Mouse (Mus musculus): ENCODE data around the gene Acsl1.

The Acsl1 gene

DNA sequence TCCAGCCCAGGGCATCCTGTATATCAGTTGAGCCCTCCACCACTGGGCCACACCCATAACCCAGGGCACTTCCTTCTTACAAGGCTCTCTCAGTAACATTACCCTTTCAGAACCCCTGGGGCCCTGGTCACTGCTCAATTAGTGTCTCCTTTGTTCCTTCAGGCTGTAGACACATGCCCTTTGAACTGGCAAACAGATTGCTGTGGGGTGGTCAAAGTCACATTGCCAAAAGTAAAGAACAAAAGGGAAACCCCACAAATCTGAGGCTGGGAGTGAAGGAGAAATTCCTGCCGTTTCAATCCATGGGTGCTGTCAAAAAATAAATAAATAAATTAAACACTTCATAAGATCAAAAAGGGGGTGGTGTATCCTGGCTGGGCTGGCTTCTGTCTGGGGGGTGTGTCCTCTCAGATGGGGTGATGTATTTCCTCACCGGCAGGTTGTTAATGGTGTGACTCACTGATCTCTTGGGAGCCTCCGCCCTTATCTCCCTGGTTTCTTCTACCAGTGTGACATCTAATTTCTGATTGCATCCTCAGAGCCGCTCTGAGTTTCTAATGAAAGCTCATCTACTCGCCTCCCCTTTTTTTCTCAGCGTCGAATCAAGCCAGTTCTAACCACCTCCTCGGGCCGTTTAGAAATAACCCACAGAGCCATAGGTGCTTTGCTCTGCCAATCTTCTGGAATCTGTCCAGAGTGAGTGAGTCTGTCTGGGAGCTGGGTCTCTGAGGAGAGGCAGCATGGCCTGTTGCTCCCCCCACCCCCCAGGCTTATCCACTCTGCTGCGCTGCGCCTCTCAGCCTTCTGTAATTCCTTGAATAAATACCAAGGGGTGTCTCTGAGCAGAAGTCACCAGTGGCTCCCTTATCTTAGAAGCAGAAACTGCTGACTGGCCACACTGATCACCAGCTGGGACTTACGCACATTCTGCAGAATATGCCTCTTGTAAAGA is 24.6 kb upstream of the Acsl1 start:
- Histone ChIP-seq H3K9me3 (ENCODE audit: low read length) (no peaks in the 10 kb centered on the region), H3K27me3 (ENCODE audit: insufficient read depth, low read length) (no peaks in the 10 kb centered on the region), H3K4me3 (replicated peaks; ENCODE audit: low read length) (peak overlapping the region; percentile 29), H3K36me3 (ENCODE audit: insufficient read depth, low read length) (no peaks in the 10 kb centered on the region), H3K4me1 (replicated peaks; ENCODE audit: low read depth, low read length) (peaks cover 31% of the 10 kb centered on the region)
- TF ChIP-seq NANOG (IDR thresholded peaks at IDR 0.05; ENCODE audit: borderline replicate concordance, low read length) = peak; percentile 88
- TF ChIP-seq CTCF (conservative IDR thresholded peaks at IDR 0.05; ENCODE audit: low read length) = no peak

DNA sequence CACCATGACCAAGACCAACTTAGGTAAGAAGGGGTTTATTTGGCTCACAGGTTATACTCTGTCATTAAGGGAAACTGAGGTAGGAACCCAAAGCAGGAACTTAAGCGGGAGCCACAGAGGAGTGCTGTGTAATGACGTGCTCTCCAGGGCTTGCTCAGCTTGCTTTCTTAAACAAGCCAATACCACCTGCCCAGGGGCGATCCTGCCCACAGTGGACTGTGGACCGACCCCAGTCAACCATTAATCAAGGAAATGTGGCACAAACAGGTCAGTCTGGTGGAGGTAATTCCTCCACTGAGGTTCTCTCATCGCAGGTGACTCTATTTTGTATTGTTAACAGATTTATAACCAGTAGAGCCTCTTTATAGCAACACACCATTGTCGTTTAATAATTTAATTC is 23.5 kb upstream of the Acsl1 start:
- H3K27me3 ChIP-seq (ENCODE audit: insufficient read depth, low read length) = no peaks in the 10 kb centered on the region
- H3K9me3 ChIP-seq (ENCODE audit: low read length) = no peaks in the 10 kb centered on the region
- peaks cover 31% of the 10 kb centered on the region for H3K4me1 ChIP-seq (replicated peaks; ENCODE audit: low read depth, low read length)
- no peaks in the 10 kb centered on the region for H3K36me3 ChIP-seq (ENCODE audit: insufficient read depth, low read length)
- TF ChIP-seq POU5F1 (IDR thresholded peaks at IDR 0.05; ENCODE audit: borderline replicate concordance, low read length) = no peak
- no peak for TF ChIP-seq NANOG (IDR thresholded peaks at IDR 0.05; ENCODE audit: borderline replicate concordance, low read length)
- no peak for TF ChIP-seq CTCF (conservative IDR thresholded peaks at IDR 0.05; ENCODE audit: low read length)
- no peak overlapping the region for H3K4me3 ChIP-seq (replicated peaks; ENCODE audit: low read length)

DNA sequence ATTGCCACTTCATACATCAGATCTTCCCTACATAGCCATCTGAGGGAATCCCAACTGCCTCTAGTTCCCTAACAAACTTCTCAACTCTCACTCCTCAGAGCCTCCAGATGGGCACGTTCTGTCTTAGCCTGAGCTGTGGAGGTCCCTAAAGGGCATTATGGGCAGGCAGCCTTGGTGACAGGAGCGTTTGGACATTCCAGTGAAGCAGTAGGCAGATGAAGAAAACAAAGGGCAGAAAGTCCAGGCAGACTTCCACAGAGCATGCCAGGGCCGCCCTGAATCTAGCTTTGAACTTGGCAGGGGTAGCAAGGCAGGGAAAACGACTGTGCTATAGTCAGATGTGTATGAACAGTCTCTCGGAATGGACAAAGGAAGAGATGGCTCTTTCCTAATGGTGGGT is 22.2 kb upstream of the Acsl1 start:
- H3K9me3 ChIP-seq (ENCODE audit: low read length) = peaks cover 5% of the 10 kb centered on the region
- no peaks in the 10 kb centered on the region for H3K27me3 ChIP-seq (ENCODE audit: insufficient read depth, low read length)
- no peak overlapping the region for H3K4me3 ChIP-seq (replicated peaks; ENCODE audit: low read length)
- no peaks in the 10 kb centered on the region for H3K36me3 ChIP-seq (ENCODE audit: insufficient read depth, low read length)
- TF ChIP-seq CTCF (conservative IDR thresholded peaks at IDR 0.05; ENCODE audit: low read length) (no peak), POU5F1 (IDR thresholded peaks at IDR 0.05; ENCODE audit: borderline replicate concordance, low read length) (no peak), NANOG (IDR thresholded peaks at IDR 0.05; ENCODE audit: borderline replicate concordance, low read length) (no peak)
- peaks cover 31% of the 10 kb centered on the region for H3K4me1 ChIP-seq (replicated peaks; ENCODE audit: low read depth, low read length)

DNA sequence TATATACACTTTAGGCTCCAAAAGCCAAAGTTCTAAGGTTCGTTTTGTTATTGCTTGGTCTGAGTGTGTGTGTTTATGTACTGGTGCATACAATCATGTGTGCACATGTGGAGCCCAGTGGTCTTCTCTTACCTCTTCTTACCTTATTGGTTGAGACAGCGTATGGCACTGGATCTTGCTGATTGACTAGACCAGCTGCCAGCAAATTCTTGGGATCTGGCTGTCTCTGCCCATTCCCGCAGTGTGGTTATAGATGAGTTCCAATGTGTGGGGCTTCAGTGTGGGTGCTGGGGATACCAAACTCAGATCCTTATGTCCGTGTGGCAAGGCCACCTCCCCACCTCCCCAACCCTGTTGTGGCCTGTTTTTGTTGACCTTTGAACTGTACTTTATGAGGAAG is 21.8 kb upstream of the Acsl1 start:
- Histone ChIP-seq H3K27me3 (ENCODE audit: insufficient read depth, low read length) (no peaks in the 10 kb centered on the region), H3K4me1 (replicated peaks; ENCODE audit: low read depth, low read length) (peaks cover 31% of the 10 kb centered on the region), H3K9me3 (ENCODE audit: low read length) (peaks cover 10% of the 10 kb centered on the region), H3K4me3 (replicated peaks; ENCODE audit: low read length) (no peak overlapping the region), H3K36me3 (ENCODE audit: insufficient read depth, low read length) (no peaks in the 10 kb centered on the region)
- no peak for TF ChIP-seq CTCF (conservative IDR thresholded peaks at IDR 0.05; ENCODE audit: low read length)
- no peak for TF ChIP-seq NANOG (IDR thresholded peaks at IDR 0.05; ENCODE audit: borderline replicate concordance, low read length)

DNA sequence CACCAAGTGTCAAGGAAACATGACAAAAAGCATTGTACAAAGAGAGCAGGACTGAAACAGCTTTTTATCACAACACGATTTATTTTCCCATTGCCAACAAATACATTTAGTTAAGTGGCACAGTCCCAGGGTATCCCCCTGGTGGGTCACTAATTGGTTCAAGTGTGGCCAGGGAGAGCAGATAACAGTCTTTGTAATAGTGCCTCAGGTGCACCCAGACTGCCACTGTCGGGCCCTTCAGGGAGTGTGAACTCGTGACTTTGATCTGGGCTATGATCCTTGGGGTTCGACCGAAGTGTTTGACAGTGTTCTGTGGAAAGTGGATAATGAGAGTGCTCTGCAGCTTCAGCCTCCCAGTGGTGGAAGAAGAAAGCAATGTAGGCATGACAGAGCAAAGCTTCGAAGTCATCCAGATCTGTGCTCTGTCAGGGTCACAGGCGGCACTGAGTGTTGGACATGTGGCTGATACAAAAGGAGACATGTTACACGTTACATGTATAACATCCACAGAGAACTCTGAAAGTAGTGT is 21.1 kb upstream of the Acsl1 start:
- peaks cover 26% of the 10 kb centered on the region for H3K4me1 ChIP-seq (replicated peaks; ENCODE audit: low read depth, low read length)
- no peak overlapping the region for H3K4me3 ChIP-seq (replicated peaks; ENCODE audit: low read length)
- peaks cover 16% of the 10 kb centered on the region for H3K9me3 ChIP-seq (ENCODE audit: low read length)
- H3K36me3 ChIP-seq (ENCODE audit: insufficient read depth, low read length) = no peaks in the 10 kb centered on the region
- no peak for TF ChIP-seq CTCF (conservative IDR thresholded peaks at IDR 0.05; ENCODE audit: low read length)
- no peak for TF ChIP-seq NANOG (IDR thresholded peaks at IDR 0.05; ENCODE audit: borderline replicate concordance, low read length)
- TF ChIP-seq POU5F1 (IDR thresholded peaks at IDR 0.05; ENCODE audit: borderline replicate concordance, low read length) = no peak
- no peaks in the 10 kb centered on the region for H3K27me3 ChIP-seq (ENCODE audit: insufficient read depth, low read length)

DNA sequence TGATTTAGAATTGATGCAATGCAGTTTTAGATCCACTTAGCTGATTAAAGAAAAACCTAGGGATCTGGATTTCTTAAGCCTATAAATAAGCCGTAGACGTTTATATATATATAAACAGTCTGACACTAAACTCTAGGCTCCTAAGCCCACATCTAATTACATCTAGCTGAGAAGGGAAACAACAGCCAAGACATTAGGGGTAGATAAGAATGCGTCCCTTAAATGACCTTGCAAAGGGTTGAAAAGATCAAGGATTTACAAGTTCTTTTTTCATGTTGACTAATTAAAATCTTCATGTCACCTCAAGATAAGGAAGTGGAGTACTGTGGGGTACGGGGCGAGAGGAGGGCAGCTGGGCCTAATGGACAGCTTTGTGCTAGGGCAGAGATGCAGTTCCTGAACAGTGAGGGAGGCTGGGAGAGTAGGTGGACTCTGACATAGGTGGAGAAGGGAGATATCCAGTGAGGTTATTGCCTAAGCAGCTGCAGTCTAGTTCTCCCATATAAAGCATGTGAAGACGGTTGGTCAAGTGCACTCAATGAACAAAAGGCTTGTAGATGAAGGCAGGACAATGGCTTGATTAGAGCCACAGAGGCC is 12.5 kb upstream of the Acsl1 start:
- Histone ChIP-seq H3K27me3 (ENCODE audit: insufficient read depth, low read length) (no peaks in the 10 kb centered on the region), H3K4me3 (replicated peaks; ENCODE audit: low read length) (no peak overlapping the region), H3K36me3 (ENCODE audit: insufficient read depth, low read length) (no peaks in the 10 kb centered on the region), H3K4me1 (replicated peaks; ENCODE audit: low read depth, low read length) (no peaks in the 10 kb centered on the region), H3K9me3 (ENCODE audit: low read length) (peaks cover 24% of the 10 kb centered on the region)
- TF ChIP-seq POU5F1 (IDR thresholded peaks at IDR 0.05; ENCODE audit: borderline replicate concordance, low read length) (no peak), NANOG (IDR thresholded peaks at IDR 0.05; ENCODE audit: borderline replicate concordance, low read length) (no peak), CTCF (conservative IDR thresholded peaks at IDR 0.05; ENCODE audit: low read length) (no peak)

DNA sequence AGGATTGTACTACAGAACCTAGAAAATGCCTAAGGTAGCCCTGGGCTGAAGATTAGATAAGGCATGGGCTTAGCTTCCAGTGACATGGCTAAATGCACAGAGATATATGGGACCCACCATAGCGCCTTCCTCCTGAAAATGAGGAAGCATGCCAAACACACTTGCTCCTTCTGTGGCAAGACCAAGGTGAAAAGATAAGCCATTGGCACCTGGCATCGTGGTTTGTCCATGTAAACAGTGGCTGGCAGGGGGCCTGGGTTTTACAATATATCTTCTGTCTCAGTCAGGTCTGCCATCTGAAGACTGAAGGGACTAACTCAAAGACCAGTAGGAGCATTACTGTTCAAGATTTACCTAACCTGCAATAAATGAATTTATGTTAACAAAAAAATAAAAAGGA is 2.4 kb upstream of the Acsl1 start:
- no peaks in the 10 kb centered on the region for H3K36me3 ChIP-seq (ENCODE audit: insufficient read depth, low read length)
- H3K27me3 ChIP-seq (ENCODE audit: insufficient read depth, low read length) = peaks cover 15% of the 10 kb centered on the region
- no peaks in the 10 kb centered on the region for H3K9me3 ChIP-seq (ENCODE audit: low read length)
- no peak for TF ChIP-seq CTCF (conservative IDR thresholded peaks at IDR 0.05; ENCODE audit: low read length)
- no peak for TF ChIP-seq POU5F1 (IDR thresholded peaks at IDR 0.05; ENCODE audit: borderline replicate concordance, low read length)
- no peak for TF ChIP-seq NANOG (IDR thresholded peaks at IDR 0.05; ENCODE audit: borderline replicate concordance, low read length)
- no peak overlapping the region for H3K4me3 ChIP-seq (replicated peaks; ENCODE audit: low read length)
- H3K4me1 ChIP-seq (replicated peaks; ENCODE audit: low read depth, low read length) = peaks cover 16% of the 10 kb centered on the region

DNA sequence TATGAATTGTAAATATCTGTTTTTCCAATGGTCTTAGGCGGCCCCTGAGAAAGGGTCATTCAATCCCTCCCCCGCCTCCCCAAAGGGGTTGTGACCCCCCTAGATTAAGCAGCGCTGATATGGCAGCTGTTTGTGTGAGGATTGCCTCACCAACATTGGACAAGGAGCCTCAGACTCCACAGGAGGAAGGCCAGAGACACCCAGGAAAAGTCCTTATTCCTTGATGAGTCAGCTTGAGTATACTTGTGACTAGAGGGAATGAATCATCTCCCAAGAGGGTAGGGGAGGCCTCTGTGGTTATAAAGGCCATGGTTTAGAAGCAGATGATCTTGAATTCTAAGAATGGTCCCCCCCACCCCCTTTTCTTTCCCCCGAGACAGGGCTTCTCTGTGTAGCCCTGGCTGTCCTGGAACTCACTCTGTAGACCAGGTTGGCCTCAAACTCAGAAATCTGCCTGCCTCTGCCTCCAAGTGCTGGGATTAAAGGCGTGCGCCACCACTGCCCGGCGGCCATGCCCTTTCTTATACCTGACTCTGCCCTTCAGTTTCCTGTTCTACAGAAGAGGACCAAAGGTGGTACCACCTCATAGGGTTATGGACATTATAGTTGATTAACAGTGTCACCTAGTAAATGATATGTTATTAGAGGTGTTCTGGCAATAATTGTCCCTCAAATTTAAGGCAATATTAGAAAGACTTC is 1.6 kb upstream of the Acsl1 start:
- Histone ChIP-seq H3K9me3 (ENCODE audit: low read length) (no peaks in the 10 kb centered on the region), H3K27me3 (ENCODE audit: insufficient read depth, low read length) (peaks cover 15% of the 10 kb centered on the region), H3K4me1 (replicated peaks; ENCODE audit: low read depth, low read length) (peaks cover 19% of the 10 kb centered on the region), H3K4me3 (replicated peaks; ENCODE audit: low read length) (no peak overlapping the region), H3K36me3 (ENCODE audit: insufficient read depth, low read length) (no peaks in the 10 kb centered on the region)
- TF ChIP-seq NANOG (IDR thresholded peaks at IDR 0.05; ENCODE audit: borderline replicate concordance, low read length) = no peak
- TF ChIP-seq POU5F1 (IDR thresholded peaks at IDR 0.05; ENCODE audit: borderline replicate concordance, low read length) = no peak
- TF ChIP-seq CTCF (conservative IDR thresholded peaks at IDR 0.05; ENCODE audit: low read length) = no peak

All from E14TG2a.4 (cell line).